Mouse (Mus musculus) CD4-positive, CD25-positive, alpha-beta regulatory T cell, adult 2 months (primary cell): ENCODE data around the gene Erp27.

Source experiments
- DNase-seq: peaks from one replicate; pipeline ENCODE4 v3.0.0-alpha.2; 2012; ENCODE audit warnings: low read depth, low spot score

Erp27 gene

DNA sequence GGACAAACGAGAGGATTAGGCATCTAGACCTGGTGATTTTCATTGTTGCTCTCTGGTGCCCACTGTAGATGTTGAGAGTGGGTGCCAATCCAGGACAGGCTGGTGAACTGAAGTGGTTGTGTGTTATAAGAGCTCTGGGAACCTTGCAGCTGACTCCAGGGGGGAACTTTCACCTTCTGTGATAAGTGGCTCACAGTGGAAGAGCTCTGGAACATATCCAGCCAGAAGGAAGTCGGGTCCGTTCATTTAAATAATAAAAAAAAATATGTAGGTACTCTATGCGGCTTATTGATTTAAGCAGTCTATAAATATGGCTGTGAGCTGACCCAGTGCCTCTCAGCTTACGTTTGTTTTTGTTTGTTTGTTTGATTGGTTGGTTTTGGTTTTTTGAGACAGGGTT, at the start of gene Erp27:
Gene Erp27, minus strand, starts transcription at position 101 of the 400 bp plus-strand sequence.
- DNase-seq: no peak

DNA sequence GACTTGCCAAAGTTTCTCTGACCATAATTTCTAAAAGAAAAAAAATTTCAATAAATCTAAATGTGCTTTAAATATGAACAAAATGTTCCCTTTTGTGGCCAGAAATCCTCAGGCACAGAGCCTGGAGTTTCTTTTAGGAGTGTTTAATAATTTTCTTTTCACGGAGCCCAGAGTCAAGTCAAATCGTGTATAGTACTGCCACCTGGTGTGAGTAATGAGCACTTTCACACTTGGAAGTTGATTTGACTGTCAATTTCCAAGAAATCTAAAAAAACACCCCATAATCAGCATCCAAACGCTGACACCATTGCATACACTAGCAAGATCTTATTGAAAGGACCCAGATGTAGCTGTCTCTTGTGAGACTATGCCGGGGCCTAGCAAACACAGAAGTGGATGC, 46.9 kb upstream of the Erp27 start:
- DNase-seq: peak; percentile 73

GRCm38 (mm10) chr6:136967466-136967865, 45.5 kb upstream of the Erp27 start:
- DNase-seq: peak; percentile 74

DNA sequence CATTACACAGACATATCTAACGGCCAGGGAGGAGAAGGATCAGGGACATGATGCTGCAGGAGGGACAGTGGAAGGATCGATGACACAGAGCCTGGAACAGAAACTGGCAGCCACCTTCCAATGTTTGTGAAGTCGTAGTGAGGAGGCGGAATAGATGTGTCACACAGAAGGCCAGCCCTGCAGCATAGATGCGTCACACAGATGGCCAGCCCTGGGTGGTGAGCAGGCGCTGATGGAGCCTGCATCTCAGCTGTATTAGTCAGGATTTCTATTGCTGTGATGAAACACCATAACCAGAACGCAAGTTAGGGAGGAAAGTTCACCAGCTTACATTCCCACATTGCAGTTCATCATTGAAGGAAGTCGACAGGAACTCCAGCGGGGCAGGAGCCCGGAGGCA, 43.9 kb upstream of the Erp27 start:
- DNase-seq: peak; percentile 32

DNA sequence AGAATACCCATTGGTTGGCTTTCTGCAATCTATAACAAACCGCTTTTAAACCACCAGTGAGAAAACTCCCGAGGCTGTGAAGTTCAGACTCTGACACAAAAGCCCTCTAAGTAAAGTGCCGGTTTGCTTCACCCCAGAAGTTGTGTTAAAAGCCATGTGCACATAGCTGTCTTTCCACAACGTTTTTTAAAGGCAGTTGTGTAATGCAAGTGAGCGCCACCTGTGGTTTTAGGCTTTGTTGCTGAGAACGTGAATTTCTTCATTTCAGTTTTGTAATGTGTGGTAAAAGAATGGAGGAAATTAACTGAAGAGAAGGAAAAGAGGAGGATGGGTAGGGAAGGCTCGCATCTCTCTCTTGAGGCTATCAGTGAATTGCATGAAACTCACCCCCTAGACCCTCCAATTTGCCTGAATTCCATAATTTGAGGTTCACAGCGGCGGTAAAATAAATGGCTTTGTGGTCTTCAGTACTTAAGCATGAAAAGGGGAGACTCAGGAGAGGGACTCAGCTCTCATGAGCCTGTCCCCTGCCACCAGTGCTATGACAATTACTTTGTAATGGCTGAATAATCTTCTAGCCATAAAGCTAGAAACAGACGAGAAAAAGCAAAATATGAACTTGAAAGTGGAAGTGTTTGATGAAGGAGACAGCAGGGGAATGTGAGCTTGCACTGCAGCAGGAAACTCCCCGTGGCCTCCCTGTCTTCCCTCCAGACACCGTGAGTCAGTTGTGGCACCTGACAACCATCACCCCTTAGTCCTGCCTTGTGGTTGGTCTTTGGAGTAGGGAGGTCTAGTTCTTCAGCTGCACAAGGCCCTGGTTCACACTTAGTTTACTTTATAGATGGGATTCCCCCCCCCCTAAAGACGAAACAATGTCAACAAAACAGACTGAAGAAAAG, 42.9 kb upstream of the Erp27 start:
- DNase-seq: peak; percentile 75

DNA sequence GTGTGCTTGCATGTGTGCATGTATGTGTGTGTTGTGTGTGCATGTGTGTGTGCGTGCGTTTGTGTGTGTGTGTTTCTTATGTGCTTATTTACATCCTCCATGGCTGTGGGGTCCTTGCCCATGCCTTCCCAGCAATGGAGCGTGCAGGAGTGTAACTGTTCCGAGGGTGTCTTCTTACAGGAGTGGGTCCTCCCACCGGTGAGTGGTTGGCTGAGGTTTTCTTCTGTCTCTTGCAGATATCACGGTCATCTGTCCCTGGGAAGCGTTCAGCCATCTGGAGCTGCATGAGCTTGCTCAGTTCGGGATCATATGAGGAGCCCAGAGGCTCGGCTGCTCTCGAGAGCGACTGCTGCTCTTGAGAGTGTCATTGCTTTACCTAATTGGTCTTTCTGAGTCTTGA, 41.0 kb upstream of the Erp27 start:
- DNase-seq: no peak

DNA sequence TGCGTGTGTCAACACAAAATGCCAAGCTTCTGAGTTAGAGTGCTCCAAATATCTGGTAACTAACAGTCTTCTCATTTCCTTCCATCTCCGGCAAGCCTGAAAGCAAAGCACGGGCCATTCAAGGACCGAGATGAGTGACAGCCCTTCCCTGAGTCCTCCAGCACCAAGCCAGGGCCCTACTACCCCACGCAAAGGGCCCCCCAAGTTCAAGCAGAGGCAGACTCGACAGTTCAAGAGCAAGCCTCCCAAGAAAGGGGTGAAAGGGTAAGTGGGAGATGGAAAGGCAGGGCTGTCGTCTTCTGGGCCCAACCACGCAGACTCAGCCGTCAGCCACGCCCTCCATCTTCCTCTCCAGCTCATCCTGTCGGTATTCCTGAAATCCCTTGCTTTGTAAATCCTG, 37.2 kb upstream of the Erp27 start:
- no peak for DNase-seq

GRCm38 (mm10) chr6:136957062-136957461, 35.1 kb upstream of the Erp27 start:
- no peak for DNase-seq

- no peak for DNase-seq
Observed at GRCm38 (mm10) chr6:136955240-136955639, 33.3 kb upstream of the Erp27 start.

GRCm38 (mm10) chr6:136954715-136955114, 32.7 kb upstream of the Erp27 start:
- DNase-seq: no peak

GRCm38 (mm10) chr6:136954192-136954591, 32.2 kb upstream of the Erp27 start:
- no peak for DNase-seq

DNA sequence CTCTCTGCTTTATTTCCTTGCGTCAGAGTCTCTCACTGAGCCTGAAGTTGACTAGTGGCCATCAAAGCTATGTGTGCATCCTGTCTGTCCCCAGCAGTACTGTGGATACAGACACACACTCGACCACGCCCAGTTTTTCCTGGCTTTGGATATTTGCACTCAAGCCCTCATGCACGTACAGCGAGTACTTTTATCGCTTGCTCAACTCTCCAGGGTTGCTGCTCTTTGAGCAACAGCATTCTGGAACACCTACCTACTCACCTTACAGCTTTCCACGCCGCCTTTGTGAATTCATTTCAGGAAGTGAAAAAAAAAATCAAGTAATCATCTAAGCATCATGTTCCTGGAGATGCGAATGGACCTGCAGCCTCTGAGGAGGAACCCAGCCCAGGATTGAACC, 30.9 kb upstream of the Erp27 start:
- no peak for DNase-seq

DNA sequence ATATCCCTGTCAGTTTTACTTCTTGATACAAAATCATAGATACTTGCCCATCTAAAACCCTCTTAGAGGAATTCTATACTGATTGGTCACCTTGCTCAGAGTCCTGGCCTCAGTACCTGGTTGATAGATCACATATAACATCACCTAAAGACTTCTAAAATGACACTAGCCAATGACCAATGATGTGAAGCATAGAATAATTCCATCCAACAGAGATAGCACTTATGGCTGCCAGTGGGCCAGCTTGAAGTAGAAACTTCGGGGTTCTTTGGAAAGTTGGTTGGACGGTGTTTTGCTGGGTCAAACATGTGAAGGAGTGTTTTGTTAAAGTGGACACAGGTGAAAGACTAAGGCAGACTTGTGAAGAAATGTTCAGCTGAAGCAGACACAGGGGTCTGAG, 28.2 kb upstream of the Erp27 start:
- DNase-seq: no peak

- no peak for DNase-seq
Observed at GRCm38 (mm10) chr6:136947716-136948115, 25.7 kb upstream of the Erp27 start.

GRCm38 (mm10) chr6:136946943-136947342, 25.0 kb upstream of the Erp27 start:
- DNase-seq: peak; percentile 83

- no peak for DNase-seq
Observed at GRCm38 (mm10) chr6:136946241-136946640, 24.3 kb upstream of the Erp27 start.

- peak; percentile 65 for DNase-seq
Observed at GRCm38 (mm10) chr6:136944511-136944910, 22.5 kb upstream of the Erp27 start.

GRCm38 (mm10) chr6:136943392-136943791, 21.4 kb upstream of the Erp27 start:
- DNase-seq: peak; percentile 50

DNA sequence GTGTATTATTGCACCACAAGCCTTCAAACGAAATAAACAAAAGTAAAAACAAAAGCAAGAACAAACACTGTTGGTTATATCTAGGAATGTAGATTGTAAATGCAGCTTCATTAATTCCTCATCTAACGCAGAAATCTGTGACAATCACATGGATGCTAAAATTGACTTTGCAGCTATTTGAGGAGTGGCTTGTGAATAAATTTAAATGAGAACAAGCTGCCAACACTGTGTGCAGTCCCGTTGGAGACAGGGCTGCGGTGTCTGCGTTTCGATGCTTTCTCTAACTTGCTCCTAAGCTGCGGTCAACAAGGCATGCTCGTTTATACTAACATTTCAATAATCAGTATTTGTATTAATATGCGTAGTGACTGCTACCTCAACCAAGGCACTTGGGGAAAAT, 20.3 kb upstream of the Erp27 start:
- DNase-seq: no peak

DNA sequence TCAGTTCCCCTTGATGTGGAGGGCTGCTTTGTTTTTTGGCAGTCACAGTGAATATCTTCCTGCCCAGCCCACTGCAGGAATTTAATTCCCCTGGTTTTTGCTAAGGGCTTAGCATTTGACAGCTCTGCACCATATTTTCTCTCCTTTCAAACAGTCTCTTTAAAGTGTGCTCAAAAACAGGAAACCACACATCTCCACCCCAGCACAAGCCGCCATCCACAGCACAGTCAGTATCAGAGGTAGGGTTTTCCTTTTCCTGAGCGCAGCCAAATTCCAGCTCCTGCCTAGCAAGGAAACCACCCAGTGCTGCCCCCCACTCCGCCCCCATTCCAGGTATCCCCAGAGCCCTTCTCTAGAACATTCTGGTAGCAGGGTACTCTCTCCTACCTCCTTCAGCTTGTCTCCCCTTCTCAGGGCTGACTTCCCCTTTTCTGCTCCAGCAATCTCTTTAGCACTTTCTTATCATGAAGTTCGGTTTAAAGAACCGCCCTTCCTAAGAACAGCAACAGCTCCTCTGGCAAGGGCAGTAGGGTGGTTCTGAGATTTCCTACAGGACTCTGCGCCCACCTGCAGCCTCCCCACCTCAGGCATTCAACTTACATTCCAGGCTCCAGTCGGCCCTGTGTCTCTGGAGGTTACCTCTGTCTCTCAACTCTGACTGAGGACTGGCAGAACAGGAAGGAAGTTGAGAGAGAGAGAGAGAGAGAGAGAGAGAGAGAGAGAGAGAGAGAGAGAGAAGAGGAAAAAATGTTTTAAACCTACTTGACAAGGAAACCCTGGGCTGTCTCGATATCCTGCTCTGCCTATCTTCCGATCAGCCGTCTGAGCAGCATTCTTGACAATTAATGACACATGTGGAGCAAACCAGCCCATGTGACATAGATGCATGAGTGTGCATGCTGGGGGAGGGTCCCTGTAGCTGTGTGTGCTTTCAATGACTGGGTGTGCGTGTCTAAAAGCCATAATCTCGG, 19.4 kb upstream of the Erp27 start, which contains the start of gene Arhgdib:
Gene Arhgdib, minus strand, starts transcription at position 849 of the 971 bp plus-strand sequence.
- DNase-seq: peak; percentile 81

DNA sequence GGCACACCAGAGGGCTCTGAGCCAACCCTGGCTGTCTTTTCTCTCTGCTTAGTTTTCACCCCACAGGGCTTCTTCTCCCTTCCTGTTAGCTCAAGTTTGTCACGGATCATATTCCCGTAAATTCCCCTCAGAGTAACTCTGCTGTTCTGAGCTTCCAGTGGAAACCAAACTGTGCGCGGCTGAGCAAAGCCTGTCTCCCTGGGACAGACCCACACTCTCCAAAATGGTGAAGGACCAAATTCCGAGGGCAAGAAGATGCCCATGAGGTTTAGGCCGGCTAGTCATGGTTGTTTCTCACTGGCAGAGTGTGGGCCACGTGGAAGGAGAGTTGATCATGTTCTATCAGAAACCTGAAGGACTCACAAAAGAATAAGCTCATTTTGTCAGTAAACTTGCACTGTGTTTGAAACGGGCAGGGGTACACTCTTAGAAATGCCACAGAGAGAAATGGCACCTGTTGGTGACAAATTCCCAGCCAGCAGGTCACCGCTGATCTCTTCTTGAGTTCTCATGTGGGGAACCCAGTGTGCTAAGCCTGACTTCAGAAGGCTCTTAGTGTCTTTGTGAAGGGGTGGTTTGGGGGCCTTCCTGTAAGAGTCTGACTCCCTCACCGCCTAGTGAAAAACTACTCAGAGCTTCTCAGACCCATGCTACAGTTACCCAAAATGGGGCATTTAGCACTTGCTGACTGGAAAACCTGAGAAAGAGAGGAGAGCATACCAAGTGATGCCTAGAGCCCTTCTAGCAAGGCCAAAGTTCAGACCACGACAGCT, 18.4 kb upstream of the Erp27 start:
- peak; percentile 46 for DNase-seq
